Mouse (Mus musculus): Measurements from ENCODE around the gene Fgfr2. TPM values are rescaled to one million over a fixed set of nuclear protein-coding genes. Genes with fewer than 3 reads are reported as not detected.

Gene Fgfr2
- polyA plus RNA-seq, 1 experiment from 2014 or later = 92.5 TPM

DNA sequence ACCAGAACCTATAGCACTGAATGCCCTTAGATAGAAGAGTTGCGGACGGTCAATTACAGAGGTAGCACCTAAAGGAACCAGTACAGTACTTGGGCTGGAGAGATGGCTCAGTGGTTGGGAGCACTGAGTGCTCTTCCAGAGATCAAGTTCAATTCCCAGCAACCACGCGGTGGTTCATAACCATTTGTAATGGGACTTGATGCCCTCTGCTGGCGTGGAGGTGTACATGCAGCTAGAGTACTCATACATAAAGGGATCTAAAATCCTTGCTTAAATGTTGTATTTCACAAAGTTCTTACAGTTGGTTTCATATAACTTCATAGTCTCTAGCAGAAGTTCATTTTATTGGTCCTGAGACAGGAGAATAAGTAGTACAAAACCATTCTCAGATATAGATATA is 10.4 kb upstream of the Fgfr2 start:
- Histone ChIP-seq H3K27me3 (ENCODE audit: insufficient read depth, poor library complexity, severe bottlenecking) (no peaks in the 10 kb centered on the region), H3K9me3 (peaks cover 6% of the 10 kb centered on the region; the same call in 1 of the 2 replicates), H3K4me3 (no peak overlapping the region), H3K4me1 (replicated peaks) (no peaks in the 10 kb centered on the region), H3K36me3 (no peaks in the 10 kb centered on the region), H3K27ac (no peak overlapping the region)
- WGBS = 73% methylated on average over 5 of the region's 5 CpGs
- DNase-seq (ENCODE audit: low spot score) = no peak

GRCm38 (mm10) chr7:133132702-133133101 is 9.6 kb upstream of the Fgfr2 start:
- Histone ChIP-seq H3K27me3 (ENCODE audit: insufficient read depth, poor library complexity, severe bottlenecking) (no peaks in the 10 kb centered on the region), H3K27ac (no peak overlapping the region), H3K9me3 (peaks cover 6% of the 10 kb centered on the region; the same call in 1 of the 2 replicates), H3K36me3 (no peaks in the 10 kb centered on the region), H3K4me3 (no peak overlapping the region), H3K4me1 (replicated peaks) (no peaks in the 10 kb centered on the region)
- no peak for DNase-seq (ENCODE audit: low spot score)
- WGBS = 93% methylated on average over 5 of the region's 5 CpGs

- H3K27me3 ChIP-seq (ENCODE audit: insufficient read depth, poor library complexity, severe bottlenecking) = peaks cover 26% of the 10 kb centered on the region
- DNase-seq (ENCODE audit: low spot score) = peak; percentile 16
- WGBS = 2% methylated on average over 34 of the region's 34 CpGs
- peaks cover 27% of the 10 kb centered on the region for H3K4me1 ChIP-seq (replicated peaks)
- peak overlapping the region; percentile 100 for H3K27ac ChIP-seq
- H3K36me3 ChIP-seq = no peaks in the 10 kb centered on the region
- peak overlapping the region; percentile 98 for H3K4me3 ChIP-seq
- peaks cover 6% of the 10 kb centered on the region; the same call in 1 of the 2 replicates for H3K9me3 ChIP-seq
Observed at GRCm38 (mm10) chr7:133124701-133125485, 1.7 kb upstream of the Fgfr2 start.

- peaks cover 6% of the 10 kb centered on the region; the same call in 1 of the 2 replicates for H3K9me3 ChIP-seq
- H3K4me1 ChIP-seq (replicated peaks) = peaks cover 33% of the 10 kb centered on the region
- H3K4me3 ChIP-seq = peak within 1 kb of the TSS; percentile 98
- H3K36me3 ChIP-seq = no peaks in the 10 kb centered on the region
- H3K27me3 ChIP-seq (ENCODE audit: insufficient read depth, poor library complexity, severe bottlenecking) = peaks cover 26% of the 10 kb centered on the region
- peak within 1 kb of the TSS; percentile 100 for H3K27ac ChIP-seq
- DNase-seq (ENCODE audit: low spot score) = peak; percentile 83
- under 1% methylated on average over 57 of the region's 59 CpGs for WGBS
Observed at GRCm38 (mm10) chr7:133123999-133124700, 1.0 kb upstream of the Fgfr2 start, which contains the start of gene Ctbp2. TSS of gene Ctbp2 (minus strand) at chr7:133124354.

DNA sequence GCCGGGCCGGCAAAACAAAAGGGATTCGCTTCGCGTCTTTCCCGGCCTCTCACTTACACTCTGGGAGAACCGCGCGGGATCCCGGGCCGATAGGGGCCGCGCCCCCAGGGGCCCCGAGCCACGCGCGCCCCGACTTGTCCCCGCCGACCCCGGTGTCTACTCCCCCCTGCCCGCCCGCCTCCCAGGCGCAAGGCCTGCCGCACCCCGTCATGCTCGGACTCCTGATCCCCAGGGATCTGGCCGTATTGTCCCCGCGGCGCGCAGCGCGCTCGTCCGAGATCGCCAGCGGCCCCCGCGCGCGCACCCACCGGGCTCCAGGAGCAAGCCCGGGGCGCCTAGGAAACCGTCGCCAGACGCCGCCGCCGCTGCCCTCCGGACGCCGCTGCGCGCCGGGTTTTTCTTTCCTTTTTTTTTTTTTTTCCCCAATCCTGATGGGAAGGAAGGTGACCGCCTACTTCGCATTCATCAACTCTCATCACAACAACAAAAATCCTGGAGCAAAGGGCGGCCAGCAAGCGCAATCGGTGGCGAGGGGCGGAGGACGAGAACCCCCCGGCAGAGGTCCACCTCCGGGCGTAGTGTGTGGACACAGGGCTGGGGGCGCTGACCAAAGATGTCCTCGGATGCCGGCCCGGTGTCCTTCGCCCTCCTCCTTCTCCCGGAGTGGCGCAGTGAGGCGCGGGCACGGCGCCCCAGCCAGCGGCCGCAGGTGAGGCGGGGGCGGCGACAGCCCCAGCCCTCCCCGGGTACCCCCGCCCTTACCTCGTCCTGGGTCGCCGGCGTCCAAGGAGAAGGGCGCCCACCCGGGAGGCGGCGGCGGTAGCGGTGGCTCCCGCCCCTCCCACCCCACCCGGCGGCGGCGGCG is 539 bp downstream of the Fgfr2 start:
- peak overlapping the region; percentile 98 for H3K4me3 ChIP-seq
- peak overlapping the region; percentile 100 for H3K27ac ChIP-seq
- peak; percentile 75 for DNase-seq (ENCODE audit: low spot score)
- H3K36me3 ChIP-seq = no peaks in the 10 kb centered on the region
- H3K9me3 ChIP-seq = no peaks in the 10 kb centered on the region
- WGBS = under 1% methylated on average over 92 of the region's 102 CpGs
- peaks cover 26% of the 10 kb centered on the region for H3K27me3 ChIP-seq (ENCODE audit: insufficient read depth, poor library complexity, severe bottlenecking)
- H3K4me1 ChIP-seq (replicated peaks) = peaks cover 49% of the 10 kb centered on the region

DNA sequence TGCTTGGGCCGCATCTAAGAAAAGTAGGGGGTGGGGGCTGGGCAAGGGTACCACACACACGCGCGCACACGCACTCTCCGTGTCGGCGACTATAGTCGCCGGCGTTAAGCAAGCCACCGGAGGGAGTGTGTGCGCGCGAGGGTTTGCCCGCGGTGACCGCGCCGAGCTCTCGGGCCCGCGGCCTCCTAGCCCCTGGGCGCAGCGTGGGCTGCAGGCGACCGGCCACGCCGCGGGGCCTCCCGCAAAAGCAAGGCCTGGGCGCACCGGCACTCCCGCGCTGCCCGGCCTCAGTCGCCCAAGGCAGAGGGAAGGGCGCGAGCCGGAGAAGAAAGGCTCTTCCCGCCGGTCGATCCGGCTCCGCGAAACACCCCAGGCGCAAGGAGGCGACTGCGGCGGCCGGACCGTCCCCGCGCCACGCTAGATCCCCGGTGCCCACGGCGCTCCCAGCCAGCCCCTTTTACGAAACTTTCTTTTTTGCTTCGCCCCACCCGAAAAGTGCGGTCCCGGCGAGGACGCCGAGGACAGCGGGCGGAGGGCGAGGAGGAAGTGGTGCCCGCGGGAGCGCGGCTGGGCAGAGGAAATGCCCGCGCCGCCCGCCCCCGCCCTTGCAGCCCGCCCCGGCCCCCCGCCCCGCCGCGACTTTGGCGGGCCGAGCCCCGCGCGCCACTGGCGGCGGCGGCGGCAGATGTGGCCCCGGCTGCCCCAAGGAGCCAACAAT is 1.3 kb downstream of the Fgfr2 start:
- Histone ChIP-seq H3K4me1 (replicated peaks) (peaks cover 57% of the 10 kb centered on the region), H3K27ac (peak overlapping the region; percentile 100), H3K36me3 (no peaks in the 10 kb centered on the region), H3K9me3 (no peaks in the 10 kb centered on the region), H3K4me3 (peak overlapping the region; percentile 98), H3K27me3 (ENCODE audit: insufficient read depth, poor library complexity, severe bottlenecking) (peaks cover 20% of the 10 kb centered on the region)
- peak; percentile 68 for DNase-seq (ENCODE audit: low spot score)
- under 1% methylated on average over 84 of the region's 94 CpGs for WGBS

- H3K4me1 ChIP-seq (replicated peaks) = peaks cover 64% of the 10 kb centered on the region
- WGBS = under 1% methylated on average over 14 of the region's 14 CpGs
Observed at GRCm38 (mm10) chr7:133121080-133121607, 2.0 kb downstream of the Fgfr2 start.

GRCm38 (mm10) chr7:133120221-133120751 is 2.9 kb downstream of the Fgfr2 start:
- Histone ChIP-seq H3K4me1 (replicated peaks) (peaks cover 69% of the 10 kb centered on the region), H3K27me3 (ENCODE audit: insufficient read depth, poor library complexity, severe bottlenecking) (peaks cover 4% of the 10 kb centered on the region), H3K9me3 (no peaks in the 10 kb centered on the region), H3K4me3 (peak overlapping the region; percentile 98), H3K27ac (peak overlapping the region; percentile 100), H3K36me3 (no peaks in the 10 kb centered on the region)
- DNase-seq (ENCODE audit: low spot score) = peak; percentile 44
- WGBS = 4% methylated on average over 15 of the region's 15 CpGs

More at GRCm38 (mm10) chr7:133121080-133121607, 2.0 kb downstream of the Fgfr2 start:
- no peak for DNase-seq (ENCODE audit: low spot score)
- no peaks in the 10 kb centered on the region for H3K9me3 ChIP-seq
- H3K27ac ChIP-seq = peak overlapping the region; percentile 100
- peak overlapping the region; percentile 98 for H3K4me3 ChIP-seq
- no peaks in the 10 kb centered on the region for H3K36me3 ChIP-seq
- H3K27me3 ChIP-seq (ENCODE audit: insufficient read depth, poor library complexity, severe bottlenecking) = peaks cover 13% of the 10 kb centered on the region

GRCm38 (mm10) chr7:133117815-133118214 is 5.3 kb downstream of the Fgfr2 start:
- Histone ChIP-seq H3K9me3 (no peaks in the 10 kb centered on the region), H3K36me3 (peaks cover 3% of the 10 kb centered on the region; the same call in 1 of the 2 replicates), H3K27me3 (ENCODE audit: insufficient read depth, poor library complexity, severe bottlenecking) (no peaks in the 10 kb centered on the region), H3K4me3 (peak overlapping the region; percentile 9; the same call in 1 of the 2 replicates), H3K4me1 (replicated peaks) (peaks cover 79% of the 10 kb centered on the region), H3K27ac (peak overlapping the region; percentile 59)
- no peak for DNase-seq (ENCODE audit: low spot score)
- WGBS = 28% methylated on average over 2 of the region's 2 CpGs

GRCm38 (mm10) chr7:133116542-133116941 is 6.6 kb downstream of the Fgfr2 start:
- DNase-seq (ENCODE audit: low spot score) = no peak
- peaks cover 3% of the 10 kb centered on the region; the same call in 1 of the 2 replicates for H3K36me3 ChIP-seq
- peak overlapping the region; percentile 39; the same call in 1 of the 2 replicates for H3K4me3 ChIP-seq
- no peaks in the 10 kb centered on the region for H3K27me3 ChIP-seq (ENCODE audit: insufficient read depth, poor library complexity, severe bottlenecking)
- peak overlapping the region; percentile 67; the same call in 1 of the 2 replicates for H3K27ac ChIP-seq
- H3K4me1 ChIP-seq (replicated peaks) = peaks cover 92% of the 10 kb centered on the region
- H3K9me3 ChIP-seq = no peaks in the 10 kb centered on the region

DNA sequence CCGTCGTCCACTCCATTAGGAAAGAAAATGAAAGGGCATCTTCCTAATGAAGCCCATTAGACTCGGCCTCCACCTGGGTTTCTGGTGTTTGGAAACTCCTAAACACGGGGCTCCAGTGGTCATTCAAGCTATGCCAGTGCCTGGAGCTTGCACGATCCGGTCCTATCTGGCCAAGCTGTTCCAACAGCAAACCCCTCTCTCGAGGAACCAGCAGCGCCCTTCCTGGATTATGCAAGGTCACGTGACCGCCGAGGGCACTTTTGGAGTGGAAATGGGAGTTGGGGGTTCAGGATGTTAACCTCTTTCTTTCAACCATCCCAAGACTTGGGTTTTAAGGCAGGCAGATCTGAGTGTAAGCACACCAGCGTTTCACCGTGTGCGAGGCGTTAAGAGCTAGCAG is 7.3 kb downstream of the Fgfr2 start:
- H3K36me3 ChIP-seq = peaks cover 3% of the 10 kb centered on the region; the same call in 1 of the 2 replicates
- 13% methylated on average over 15 of the region's 15 CpGs for WGBS
- H3K27ac ChIP-seq = peak overlapping the region; percentile 67
- peak overlapping the region; percentile 39 for H3K4me3 ChIP-seq
- H3K4me1 ChIP-seq (replicated peaks) = peaks cover 98% of the 10 kb centered on the region
- no peaks in the 10 kb centered on the region for H3K9me3 ChIP-seq
- H3K27me3 ChIP-seq (ENCODE audit: insufficient read depth, poor library complexity, severe bottlenecking) = no peaks in the 10 kb centered on the region
- DNase-seq (ENCODE audit: low spot score) = peak; percentile 55

Measured in hindbrain, embryonic 10.5 days (tissue).